Mouse (Mus musculus): Measurements from ENCODE around the gene Clpp.

DNA sequence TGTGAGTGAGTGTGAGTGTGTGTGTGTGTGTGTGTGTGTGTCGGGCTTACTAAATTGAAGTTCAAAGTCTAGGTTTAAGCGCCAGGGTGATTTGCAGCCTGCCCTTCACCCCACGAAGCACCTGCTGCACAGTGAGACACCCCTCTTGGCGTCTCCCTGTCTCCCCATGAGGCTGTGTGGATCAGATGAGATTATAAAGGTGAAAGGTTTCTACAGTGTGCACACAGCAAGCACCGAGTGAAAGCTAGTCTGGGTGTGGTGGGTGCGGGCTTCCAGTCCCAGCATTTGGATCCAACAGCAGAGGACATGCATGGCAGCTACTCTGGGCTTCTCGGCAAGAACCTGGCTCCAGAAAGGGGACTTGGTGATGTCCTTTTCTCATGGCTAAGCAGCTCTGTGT lies 9.1 kb upstream of the Clpp start:
- TF ChIP-seq CTCF (IDR thresholded peaks at IDR 0.05) (no peak), POLR2A (IDR thresholded peaks at IDR 0.05; ENCODE audit: insufficient read depth, low read depth, low read length) (no peak), EP300 (IDR thresholded peaks at IDR 0.05; ENCODE audit: insufficient read depth, low read depth, low read length) (no peak)
